Mouse (Mus musculus): ENCODE data around the gene AU015836. TPM values are rescaled to one million over a fixed set of nuclear protein-coding genes. Genes with fewer than 3 reads are reported as not detected.

Gene AU015836
- polyA plus RNA-seq, 1 experiment, result 0.06 TPM

GRCm38 (mm10) chrX:94009442-94009841 lies 41.0 kb downstream of the AU015836 start:
- no peak for DNase-seq
- WGBS, result 69% methylated on average over 3 of the region's 3 CpGs
- no peak overlapping the region for H3K4me3 ChIP-seq (replicated peaks; ENCODE audit: extremely low read depth, low read depth, low read length)
- TF ChIP-seq POLR2A (IDR thresholded peaks at IDR 0.05; ENCODE audit: borderline replicate concordance, extremely low read depth, low read depth, low read length), result no peak
- no peak for TF ChIP-seq CTCF (IDR thresholded peaks at IDR 0.05; ENCODE audit: insufficient read depth, low read length)
- no peaks in the 10 kb centered on the region for H3K4me1 ChIP-seq (ENCODE audit: control insufficient read depth, insufficient read depth, low read length)

- no peak overlapping the region for H3K4me3 ChIP-seq (replicated peaks; ENCODE audit: extremely low read depth, low read depth, low read length)
- 77% methylated on average over 7 of the region's 7 CpGs for WGBS
- DNase-seq, result no peak
- no peak for TF ChIP-seq POLR2A (IDR thresholded peaks at IDR 0.05; ENCODE audit: borderline replicate concordance, extremely low read depth, low read depth, low read length)
- TF ChIP-seq CTCF (IDR thresholded peaks at IDR 0.05; ENCODE audit: insufficient read depth, low read length), result no peak
- no peaks in the 10 kb centered on the region for H3K4me1 ChIP-seq (ENCODE audit: control insufficient read depth, insufficient read depth, low read length)
Observed at GRCm38 (mm10) chrX:94011656-94012173, 43.3 kb downstream of the AU015836 start.

- Histone ChIP-seq H3K4me1 (ENCODE audit: control insufficient read depth, insufficient read depth, low read length) (no peaks in the 10 kb centered on the region), H3K4me3 (replicated peaks; ENCODE audit: extremely low read depth, low read depth, low read length) (no peak overlapping the region)
- WGBS, result 51% methylated on average over 12 of the region's 12 CpGs
- TF ChIP-seq CTCF (IDR thresholded peaks at IDR 0.05; ENCODE audit: insufficient read depth, low read length) (no peak), POLR2A (IDR thresholded peaks at IDR 0.05; ENCODE audit: borderline replicate concordance, extremely low read depth, low read depth, low read length) (no peak)
- DNase-seq, result no peak
Observed at GRCm38 (mm10) chrX:94012479-94013167, 44.2 kb downstream of the AU015836 start.

- no peak overlapping the region for H3K4me3 ChIP-seq (replicated peaks; ENCODE audit: extremely low read depth, low read depth, low read length)
- no peaks in the 10 kb centered on the region for H3K4me1 ChIP-seq (ENCODE audit: control insufficient read depth, insufficient read depth, low read length)
- TF ChIP-seq POLR2A (IDR thresholded peaks at IDR 0.05; ENCODE audit: borderline replicate concordance, extremely low read depth, low read depth, low read length) (no peak), CTCF (IDR thresholded peaks at IDR 0.05; ENCODE audit: insufficient read depth, low read length) (no peak)
- no peak for DNase-seq
- 39% methylated on average over 1 of the region's 1 CpGs for WGBS
Observed at GRCm38 (mm10) chrX:94016891-94017290, 48.4 kb downstream of the AU015836 start.

GRCm38 (mm10) chrX:94022264-94022874 lies 53.9 kb downstream of the AU015836 start:
- TF ChIP-seq CTCF (IDR thresholded peaks at IDR 0.05; ENCODE audit: insufficient read depth, low read length) (no peak), POLR2A (IDR thresholded peaks at IDR 0.05; ENCODE audit: borderline replicate concordance, extremely low read depth, low read depth, low read length) (no peak)

More at GRCm38 (mm10) chrX:94022264-94022874, 53.9 kb downstream of the AU015836 start:
- 69% methylated on average over 5 of the region's 5 CpGs for WGBS
- H3K4me1 ChIP-seq (ENCODE audit: control insufficient read depth, insufficient read depth, low read length), result no peaks in the 10 kb centered on the region
- DNase-seq, result no peak
- H3K4me3 ChIP-seq (replicated peaks; ENCODE audit: extremely low read depth, low read depth, low read length), result no peak overlapping the region

Other genes with a start within 250 kb of the AU015836 start
- gene Pdk3, start 136.5 kb upstream of the AU015836 start, polyA plus RNA-seq (2012; rRNA removed), result 12.9 and 15.2 TPM in 2 replicates
- 3.7 and 7.2 TPM in 2 replicates for gene Zfx, start 155.0 kb downstream of the AU015836 start, polyA plus RNA-seq (2012; rRNA removed)
- gene Eif2s3x, start 244.2 kb downstream of the AU015836 start, polyA plus RNA-seq (2012; rRNA removed), result 22.1 and 32.8 TPM in 2 replicates